Mouse (Mus musculus) limb, embryonic 14.5 days (tissue): ENCODE data around the gene Zfp217. TPM values are rescaled to one million over a fixed set of nuclear protein-coding genes. Genes with fewer than 3 reads are reported as not detected.

Experiments
- ATAC-seq: fragments of 200-750 bp; cut with Nextera tagmentation; 2 replicates; pipeline ENCODE4 v1.8.0; 2017; ENCODE audit warnings: low read depth, moderate number of reproducible peaks, moderate TSS enrichment; ENCODE audit not compliant: low FRiP score
- DNase-seq: peaks from one replicate; pipeline ENCODE4 v3.0.0-alpha.2; 2015; ENCODE audit warnings: low spot score
- H3K27ac ChIP-seq: fragments of 300-500 bp; sonication (generic); replicated peaks from 2 replicates; pipeline ENCODE4 v1.5.1; 2014; ENCODE audit warnings: low read depth, mild to moderate bottlenecking, low read length, moderate library complexity, mixed read lengths
- H3K27me3 ChIP-seq: fragments of 300-500 bp; sonication (generic); 2 replicates; pipeline ENCODE4 v1.6.1; 2014; ENCODE audit warnings: low read length, mixed read lengths; ENCODE audit not compliant: control insufficient read depth, insufficient read depth
- H3K36me3 ChIP-seq: fragments of 300-500 bp; sonication (generic); 2 replicates; pipeline ENCODE4 v1.6.1; 2014; ENCODE audit warnings: mild to moderate bottlenecking, low read length, moderate library complexity, mixed read lengths; ENCODE audit not compliant: control insufficient read depth, insufficient read depth
- H3K4me1 ChIP-seq: fragments of 300-500 bp; sonication (generic); 2 replicates; pipeline ENCODE4 v1.6.1; 2014; ENCODE audit warnings: antibody characterized with exemption, low read length, mixed read lengths; ENCODE audit not compliant: control insufficient read depth, insufficient read depth
- H3K4me2 ChIP-seq: fragments of 300-500 bp; sonication (generic); replicated peaks from 2 replicates; pipeline ENCODE4 v1.6.1; 2014; ENCODE audit warnings: low read depth, mild to moderate bottlenecking, low read length, moderate library complexity; ENCODE audit not compliant: severe bottlenecking
- H3K4me3 ChIP-seq: fragments of 300-500 bp; sonication (generic); replicated peaks from 2 replicates; pipeline ENCODE4 v1.5.1; 2014; ENCODE audit warnings: low read length
- H3K9ac ChIP-seq: fragments of 300-500 bp; sonication (generic); 2 replicates; pipeline ENCODE4 v1.6.1; 2014; ENCODE audit warnings: mild to moderate bottlenecking, low read depth, low read length, moderate library complexity; ENCODE audit not compliant: severe bottlenecking
- H3K9me3 ChIP-seq: fragments of 300-500 bp; sonication (generic); 2 replicates; pipeline ENCODE4 v1.6.1; 2016; ENCODE audit warnings: low read length; ENCODE audit not compliant: control insufficient read depth
- POLR2A ChIP-seq: fragments of 200-500 bp; IDR thresholded peaks from 2 replicates; pipeline ENCODE4 v1.8.0; 2012; ENCODE audit warnings: inconsistent platforms, mild to moderate bottlenecking, moderate library complexity, borderline replicate concordance; ENCODE audit not compliant: insufficient read depth, insufficient read length; ENCODE audit errors: extremely low read depth
- WGBS: fragments of 180-500 bp; shearing (Covaris S2); extraction: QIAGEN DNeasy Blood & Tissue Kit; methylation state at CpG from one replicate; pipeline ENCODE4 v1.1.7; 2014; 5-methylcytosine and 5-hydroxymethylcytosine counted together
- polyA plus RNA-seq, 2 experiments: library from polyadenylated mRNA; depleted of rRNA in 1 of 2; stranded (reverse) in 1 of 2; unstranded in 1 of 2; fragments of >200 nt; fragmentation: Nextera tagmentation in 1 of 2; extraction: Ambion mirVana in 1 of 2; gene quantifications; 2 replicates each; pipeline versions ENCODE4 v1.2.1 to v1.2.3; 2012 to 2014

Zfp217 gene
- polyA plus RNA-seq, 2 experiments: 4.0 to 11.7 TPM

GRCm38 (mm10) chr2:170058774-170059173, 89.1 kb downstream of the Zfp217 start:
- DNase-seq (no peak), ATAC-seq (no peak)
- H3K9me3 ChIP-seq: no peaks in the 10 kb centered on the region
- WGBS: 83% methylated on average over 14 of the region's 14 CpGs
- no peak for TF ChIP-seq POLR2A
- 0 out of 2 replicates have a peak, but pooled peaks cover 3% of the 10 kb centered on the region for H3K4me1 ChIP-seq
- no peak overlapping the region for H3K27ac ChIP-seq
- no peak overlapping the region for H3K9ac ChIP-seq
- H3K4me3 ChIP-seq: no peak overlapping the region
- H3K36me3 ChIP-seq: no peaks in the 10 kb centered on the region
- no peaks in the 10 kb centered on the region for H3K27me3 ChIP-seq
- H3K4me2 ChIP-seq: no peak overlapping the region
